Mouse (Mus musculus): ENCODE results near the gene Thyn1.

- TF ChIP-seq CTCF (IDR thresholded peaks at IDR 0.05; ENCODE audit: borderline replicate concordance, control insufficient read depth, extremely low read depth, insufficient read depth, low read length, poor library complexity) (0 out of 2 replicates have a peak, but pooled peaks have one; percentile 11), POLR2A (IDR thresholded peaks at IDR 0.05; ENCODE audit: control insufficient read depth, extremely low read depth, insufficient read depth, low read length, poor library complexity) (no peak)
Measured at GRCm38 (mm10) chr9:26999461-27000395, at the start of gene Thyn1, which contains the start of gene Acad8.

Measured in thymus, adult 2 months (tissue).